Mouse (Mus musculus) cerebellum, postnatal 36 days (tissue): ENCODE data around the gene Foxj3.
"Not testable (repeated sequence)": the region's sequence is repeated elsewhere in the genome, so short reads cannot be mapped to it uniquely, and the experiment has no call there.

Source experiments
- DNase-seq, 2 experiments: peaks; one replicate each; pipeline ENCODE4 v3.0.0; 2021 to 2022; ENCODE audit warnings: mixed read lengths in 2 of 2

Gene Foxj3

DNA sequence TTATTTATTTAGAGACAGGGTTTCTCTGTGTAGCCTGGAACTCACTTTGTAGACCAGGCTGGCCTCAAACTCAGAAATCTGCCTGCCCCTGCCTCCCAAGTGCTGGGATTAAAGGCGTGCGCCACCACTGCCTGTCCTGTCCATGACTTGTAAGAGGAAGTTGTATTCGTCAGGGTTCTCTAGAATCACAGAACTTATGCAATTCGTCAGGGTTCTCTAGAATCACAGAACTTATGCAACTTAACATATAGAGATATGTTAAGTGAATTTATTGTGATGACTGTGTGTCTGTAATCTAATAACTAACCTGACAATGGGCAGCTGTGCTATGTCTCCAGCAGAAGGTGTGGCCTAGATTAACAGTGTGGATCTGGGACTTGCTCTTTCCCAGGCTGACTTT, at the start of gene Foxj3:
Foxj3 (plus strand) TSS at position 390 of the 400 bp plus-strand sequence.
- not testable (repeated sequence) for DNase-seq

DNA sequence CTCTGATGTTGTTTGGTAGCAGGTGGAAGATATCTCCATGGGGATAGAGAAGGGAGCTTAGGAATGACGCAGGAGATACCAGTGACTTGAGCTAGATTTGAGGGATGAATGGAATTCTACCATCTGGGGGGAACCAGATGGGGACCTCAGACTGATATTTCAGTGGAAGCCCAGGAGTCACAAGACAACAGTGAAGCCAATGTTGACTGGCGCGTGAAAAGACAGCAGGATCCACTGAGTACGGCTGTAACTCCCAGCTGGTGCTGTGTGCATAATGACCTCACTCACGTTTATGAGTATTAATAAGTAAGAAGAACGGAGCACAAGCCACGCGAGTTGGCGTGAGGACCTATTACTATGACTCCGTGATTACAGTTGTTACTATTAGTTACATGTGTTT, 47.1 kb upstream of the Foxj3 start:
- no peak for DNase-seq

DNA sequence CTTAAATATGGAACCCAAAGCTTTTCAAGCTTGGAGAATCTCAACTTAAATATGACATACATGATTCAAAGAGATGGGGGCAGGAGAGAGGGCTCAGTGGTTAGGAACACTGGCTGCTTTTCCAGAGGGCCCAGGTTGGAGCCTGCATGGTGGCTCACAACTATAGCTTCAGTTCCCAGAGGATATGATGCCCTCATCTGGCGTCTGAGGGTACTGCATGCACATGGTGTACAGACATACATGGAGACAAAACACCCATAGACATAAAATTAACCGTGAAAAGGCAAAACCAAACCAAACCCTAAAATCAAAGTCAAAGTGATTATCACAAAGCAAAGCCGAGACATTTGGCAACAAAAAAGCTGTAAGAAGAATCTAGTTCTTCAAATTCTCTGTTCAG, 46.0 kb upstream of the Foxj3 start:
- peak; percentile 67 to 68 for DNase-seq

DNA sequence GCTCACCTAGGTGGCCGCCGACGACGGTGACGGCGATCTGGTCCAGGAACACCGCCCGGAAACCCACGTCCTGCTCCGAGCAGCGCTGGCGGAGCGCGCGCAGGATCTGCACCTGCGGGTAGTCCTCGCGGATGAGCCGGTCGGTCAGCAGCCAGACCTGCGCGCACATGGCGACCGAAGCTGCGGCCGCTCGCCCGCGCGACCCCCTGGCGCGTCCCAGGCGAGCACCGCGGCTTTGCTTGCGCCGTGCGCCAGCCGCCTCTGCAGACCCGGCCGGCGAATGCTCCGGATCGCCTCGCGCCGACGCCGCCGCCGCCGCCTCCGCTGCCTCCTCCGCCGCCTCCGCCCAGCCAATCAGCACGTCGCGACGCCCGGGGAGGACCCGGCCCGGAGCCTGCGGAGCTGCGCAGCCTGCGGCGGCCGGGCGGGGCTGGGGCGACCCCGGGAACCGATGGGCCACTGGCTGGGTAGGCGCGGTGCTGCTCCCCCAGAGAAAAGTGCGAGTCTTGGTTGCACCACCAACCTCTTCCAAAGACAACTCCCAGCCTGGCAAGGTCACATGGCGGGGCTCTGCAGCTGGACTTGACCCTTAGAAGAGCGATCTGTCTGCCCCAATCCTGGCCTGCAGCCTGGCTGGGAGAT, 44.4 kb upstream of the Foxj3 start, which contains the start of gene Rimkla:
Rimkla (minus strand) TSS at position 338 of the 642 bp plus-strand sequence.
- peak; percentile 79 to 85 for DNase-seq

DNA sequence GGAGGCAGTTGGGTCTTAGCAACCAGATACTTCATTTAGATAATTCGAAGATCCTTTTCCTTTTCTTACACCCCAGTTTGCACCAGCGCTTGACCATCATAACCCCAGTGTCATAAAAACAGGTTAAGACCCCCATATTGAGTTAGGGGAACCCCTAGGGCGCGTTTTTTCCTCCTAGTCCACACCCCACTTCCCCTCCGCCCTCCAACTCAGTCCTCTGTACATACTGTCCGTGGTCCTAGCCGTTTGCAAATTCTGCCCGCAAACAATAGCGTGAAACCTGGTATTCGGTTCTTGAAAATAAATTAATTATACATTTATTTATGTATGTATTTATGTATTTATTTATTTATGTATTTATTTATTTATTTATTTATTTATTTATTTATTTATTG, 43.9 kb upstream of the Foxj3 start:
- DNase-seq = no peak

DNA sequence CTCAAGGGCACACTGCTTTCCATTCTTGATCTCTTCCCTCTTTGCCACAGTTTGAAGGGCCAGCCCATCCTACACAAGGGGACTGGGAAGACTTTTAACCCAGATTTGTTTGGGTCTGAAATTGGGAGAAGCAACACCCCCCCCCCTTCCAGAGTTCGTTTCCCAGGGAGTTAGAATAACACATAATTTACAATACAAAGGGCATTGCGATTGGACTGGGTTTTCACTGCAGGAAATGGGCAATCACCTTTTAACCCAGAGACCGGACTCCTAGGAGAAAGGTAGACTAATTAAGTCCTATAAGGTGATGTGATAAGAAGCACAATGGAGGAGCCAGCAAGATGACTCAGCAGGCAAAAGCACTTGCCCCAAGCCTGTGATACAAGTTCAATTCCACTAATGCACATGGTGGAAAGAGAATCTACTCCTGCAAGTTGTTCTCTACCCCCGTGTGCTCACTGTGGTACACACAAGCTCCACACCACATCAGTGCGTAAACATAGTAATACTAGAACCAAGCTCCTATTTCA, 38.4 kb upstream of the Foxj3 start:
- DNase-seq = no peak

DNA sequence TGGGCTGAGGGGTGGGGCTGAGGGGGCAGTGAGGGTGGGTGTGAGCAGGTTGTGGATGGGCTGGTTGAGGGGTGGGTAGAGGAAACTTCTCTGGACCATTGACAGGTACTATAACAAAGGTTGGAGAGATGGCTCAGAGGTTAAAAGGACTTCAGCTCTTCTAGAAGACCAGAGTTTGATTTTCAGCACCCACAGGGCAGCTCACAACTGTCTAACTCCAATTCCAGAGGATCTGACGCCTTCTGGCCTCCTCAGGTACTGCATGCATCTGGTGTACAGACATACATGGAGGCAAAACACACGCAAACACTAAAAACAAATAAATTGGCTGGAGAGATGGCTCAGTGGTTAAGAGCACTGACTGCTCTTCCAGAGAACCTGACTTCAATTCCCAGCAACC, 25.2 kb upstream of the Foxj3 start:
- no peak for DNase-seq

DNA sequence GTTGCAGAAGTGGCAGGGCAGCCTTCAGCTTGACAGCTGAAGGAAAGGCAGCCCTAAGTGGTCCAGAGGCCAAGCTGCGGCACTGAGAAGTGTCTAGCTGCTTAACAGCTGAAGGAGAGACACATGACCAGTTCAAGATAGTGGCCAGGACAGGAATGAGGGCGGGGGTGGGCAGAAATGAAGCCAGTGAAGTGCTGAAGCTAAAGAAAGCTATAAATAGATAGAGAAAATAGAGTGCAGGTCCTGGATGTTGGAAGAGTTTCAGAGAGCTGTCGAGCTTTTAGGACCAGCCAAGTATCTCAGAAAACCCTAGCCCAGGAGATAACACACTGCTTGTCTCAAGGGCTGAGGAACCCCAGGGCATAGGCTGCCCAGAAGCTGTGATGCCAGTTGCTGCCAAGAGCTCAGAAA, 24.1 kb upstream of the Foxj3 start:
- DNase-seq = no peak

DNA sequence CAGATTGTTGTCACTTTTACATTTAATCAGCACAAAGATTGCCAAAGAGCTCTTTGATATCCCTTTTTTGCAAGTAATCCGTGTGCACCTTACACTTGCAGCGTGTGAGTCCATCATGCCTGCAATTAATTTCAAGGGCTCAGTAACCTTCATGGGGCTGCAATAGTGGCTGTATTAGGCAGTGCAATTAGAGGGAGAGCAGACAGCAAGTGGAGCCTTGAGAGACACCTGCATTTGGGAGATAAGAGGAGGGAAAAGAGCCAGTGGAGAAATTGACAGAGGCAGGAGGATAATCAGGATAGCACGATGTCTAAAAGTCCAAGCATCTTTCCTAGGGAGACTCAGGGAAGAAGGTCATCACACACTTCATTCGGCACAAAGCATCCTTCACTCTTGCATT, 13.2 kb upstream of the Foxj3 start:
- DNase-seq = no peak

DNA sequence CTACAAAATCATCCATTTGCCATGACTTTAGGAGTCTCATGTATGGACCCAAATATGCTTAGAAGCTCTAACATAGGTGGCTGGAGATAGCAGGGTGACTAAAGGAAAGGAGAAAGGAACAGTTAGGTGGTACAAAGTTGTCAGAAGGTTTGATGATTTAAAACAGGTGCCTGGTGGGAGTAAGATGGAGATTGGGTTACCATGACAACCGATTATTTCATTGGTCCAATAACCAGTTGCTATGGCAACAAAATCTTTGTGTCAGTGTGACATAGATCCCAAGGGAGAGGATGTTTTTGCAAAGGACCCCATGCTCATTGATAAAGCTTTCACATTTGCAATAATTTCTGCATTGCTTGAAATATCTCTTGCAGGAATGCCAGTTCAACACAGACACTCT, 12.8 kb upstream of the Foxj3 start:
- DNase-seq = no peak

DNA sequence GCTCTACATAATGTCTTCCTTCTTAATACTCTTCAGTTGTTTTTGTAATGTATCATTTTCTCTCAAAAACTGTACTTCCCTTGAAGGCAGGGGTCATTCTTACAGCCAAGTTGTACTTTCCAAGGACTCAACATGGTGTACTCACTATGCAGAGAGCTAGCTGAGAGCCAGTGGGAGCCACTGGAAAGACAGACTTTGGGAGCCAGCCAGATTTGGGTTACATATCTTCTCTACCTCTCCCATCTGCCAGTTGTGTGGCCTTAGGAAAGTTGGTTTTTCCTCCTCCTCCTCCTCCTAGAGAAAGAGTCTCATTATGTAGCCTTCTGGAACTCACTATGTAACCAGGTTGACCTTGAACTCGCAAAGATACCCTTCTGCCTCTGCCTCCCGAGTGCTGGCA, 12.3 kb upstream of the Foxj3 start:
- no peak for DNase-seq

DNA sequence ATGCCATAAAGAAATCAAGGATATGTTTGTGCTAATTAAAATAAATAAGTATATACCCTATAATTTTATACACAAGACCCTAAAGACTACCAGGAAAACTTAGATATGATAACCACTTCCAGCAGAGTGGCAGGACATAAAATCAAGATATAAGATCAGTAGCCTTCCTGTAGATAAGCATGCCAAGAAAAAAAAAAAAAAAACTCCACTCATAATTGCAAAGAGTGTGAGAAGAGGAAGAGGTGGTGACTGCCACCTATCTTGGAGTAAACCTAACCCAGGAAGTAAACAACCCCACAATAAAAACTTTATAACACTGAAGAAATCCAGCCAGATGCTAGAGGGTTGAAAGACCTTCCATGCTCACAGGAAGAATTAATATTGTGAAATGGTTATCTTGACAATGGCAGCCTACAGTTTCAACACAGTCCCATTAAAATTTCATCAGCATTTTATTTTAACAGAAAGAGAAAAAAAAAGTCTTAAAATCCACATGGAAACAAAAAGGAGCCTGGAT, 10.4 kb upstream of the Foxj3 start:
- DNase-seq = no peak

DNA sequence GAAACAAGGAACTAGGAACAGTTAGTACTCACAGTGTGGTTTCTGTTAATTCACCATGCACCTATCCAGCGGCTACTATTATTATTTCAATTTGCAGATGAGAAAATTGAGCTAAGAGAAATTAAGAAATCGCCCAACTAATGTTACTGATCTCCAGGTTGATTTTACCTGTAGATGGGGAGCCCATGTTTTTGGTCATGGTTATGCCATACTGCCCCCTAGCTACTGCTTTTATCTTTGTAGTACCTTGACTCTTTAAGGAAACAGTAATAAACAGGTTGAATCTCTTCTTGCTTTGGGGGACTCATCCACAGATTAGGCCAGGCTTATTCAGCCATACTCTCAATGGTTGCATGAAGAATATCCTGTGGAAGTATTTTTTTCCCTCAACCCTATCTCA, 5.0 kb upstream of the Foxj3 start:
- peak in 1 of 2 experiments; percentile 32 for DNase-seq

DNA sequence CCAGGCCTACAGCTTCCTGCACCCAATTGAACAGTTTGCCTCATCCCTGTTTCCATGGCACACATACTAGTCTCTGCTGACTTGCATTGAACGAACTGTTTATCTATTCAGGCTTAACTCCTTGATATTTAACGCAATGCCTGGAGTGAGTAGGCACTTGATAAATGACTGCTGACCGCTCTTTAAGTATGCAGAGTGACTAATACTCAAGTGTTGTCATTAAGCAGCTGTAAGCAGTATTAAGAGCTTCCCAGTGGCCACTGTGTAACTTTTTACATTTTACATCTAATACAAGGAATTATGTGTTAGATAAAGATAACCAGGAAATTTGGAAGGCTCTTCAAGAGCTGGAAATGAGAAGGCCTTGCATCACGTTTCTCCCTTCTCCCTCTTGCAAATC, 1.7 kb upstream of the Foxj3 start:
- no peak for DNase-seq

DNA sequence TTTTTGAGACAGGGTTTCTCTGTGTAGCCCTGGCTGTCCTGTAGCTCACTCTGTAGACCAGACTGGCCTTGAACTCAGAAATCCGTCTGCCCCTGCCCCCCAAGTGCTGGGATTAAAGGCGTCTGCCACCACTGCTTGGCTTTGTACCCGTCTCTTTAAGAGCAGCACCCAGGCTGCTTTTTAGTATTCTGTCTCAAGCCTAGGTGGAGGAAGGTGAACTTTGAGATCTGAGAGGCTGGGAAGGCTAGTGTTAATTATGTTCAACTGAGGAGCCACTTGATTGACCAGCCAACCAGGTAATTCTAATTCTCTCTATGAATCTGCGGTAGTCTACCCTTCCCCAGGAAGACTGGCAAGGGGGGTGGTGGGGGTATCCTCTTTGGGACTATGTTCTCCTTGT, 632 bp downstream of the Foxj3 start:
- DNase-seq = no peak

DNA sequence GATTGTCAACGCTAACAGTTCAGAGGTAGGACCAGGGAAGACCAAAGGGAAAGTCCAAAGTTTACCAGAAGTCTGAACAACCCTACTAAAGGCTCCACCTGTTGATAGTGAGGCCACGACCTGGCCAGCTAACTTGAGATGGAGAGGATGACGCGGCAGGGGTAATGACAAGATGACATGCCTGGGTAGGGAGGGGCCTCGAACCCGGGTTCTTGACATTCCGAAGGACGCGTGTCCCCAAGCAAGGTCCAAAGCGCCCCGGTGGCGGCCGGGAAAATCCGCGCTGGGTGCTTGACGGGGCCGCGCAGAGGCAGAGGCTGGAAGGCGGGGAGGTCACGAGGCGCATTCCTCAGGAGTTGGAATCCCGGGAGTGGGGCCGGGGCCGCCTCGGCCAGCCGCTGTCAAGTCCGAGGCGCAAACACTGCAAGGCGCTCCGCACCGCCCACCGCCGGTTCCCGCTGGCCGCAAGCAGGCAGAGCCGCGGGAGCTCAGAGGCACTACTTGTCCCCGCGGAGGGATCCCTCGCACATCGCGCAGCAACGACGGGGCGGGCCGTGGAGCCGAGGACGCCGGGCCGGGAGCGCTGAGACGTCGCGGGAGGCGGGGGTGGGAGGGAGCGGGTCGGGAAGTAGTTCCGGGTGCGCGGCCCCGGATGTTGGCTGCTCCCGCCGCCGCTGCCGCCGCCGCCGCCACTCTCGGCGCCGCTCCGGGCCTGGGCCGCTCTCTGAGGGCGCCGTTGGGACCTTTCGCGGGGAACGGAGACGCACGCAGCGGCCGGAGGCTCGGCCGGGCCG, 2.4 kb downstream of the Foxj3 start, which contains the start of gene Frg2f1:
Frg2f1 (minus strand) TSS at position 499 of the 794 bp plus-strand sequence.
- DNase-seq = peak; percentile 93 to 95

DNA sequence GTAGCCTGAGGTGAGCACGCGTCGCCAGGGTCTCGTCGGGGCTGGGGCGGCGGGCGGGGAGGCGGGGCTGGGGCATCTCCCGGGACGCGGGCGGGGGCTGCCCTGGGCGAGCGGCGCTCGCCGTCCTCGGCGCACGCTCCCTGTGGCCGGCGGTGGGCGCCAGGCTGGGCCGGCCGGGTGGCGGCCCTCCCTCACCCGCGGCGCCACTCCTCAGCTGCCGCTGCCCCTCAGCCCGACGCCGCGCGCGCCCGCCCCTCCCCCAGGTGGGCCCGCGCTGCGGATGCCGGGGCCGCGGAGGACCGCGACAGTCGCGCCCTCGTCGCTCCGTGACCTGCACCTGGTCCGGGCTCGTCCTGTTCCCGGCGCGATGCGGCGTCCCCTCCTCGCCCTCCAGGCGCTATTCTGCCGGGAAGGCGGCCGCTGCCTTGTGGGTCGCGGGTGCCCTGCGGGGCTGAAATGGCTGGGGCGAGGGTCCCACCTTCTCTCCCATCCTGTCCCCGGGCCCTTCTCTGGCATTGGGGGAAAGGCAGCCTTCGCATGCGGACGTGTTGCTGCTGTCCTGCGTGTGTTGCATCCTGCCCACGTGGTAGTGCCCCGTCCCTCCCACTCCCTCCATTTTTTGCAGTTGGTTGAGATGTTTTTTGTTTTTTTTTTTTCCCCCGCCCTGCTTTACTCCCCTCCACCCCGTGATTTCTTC, 3.2 kb downstream of the Foxj3 start:
- DNase-seq = peak in 1 of 2 experiments; percentile 48

DNA sequence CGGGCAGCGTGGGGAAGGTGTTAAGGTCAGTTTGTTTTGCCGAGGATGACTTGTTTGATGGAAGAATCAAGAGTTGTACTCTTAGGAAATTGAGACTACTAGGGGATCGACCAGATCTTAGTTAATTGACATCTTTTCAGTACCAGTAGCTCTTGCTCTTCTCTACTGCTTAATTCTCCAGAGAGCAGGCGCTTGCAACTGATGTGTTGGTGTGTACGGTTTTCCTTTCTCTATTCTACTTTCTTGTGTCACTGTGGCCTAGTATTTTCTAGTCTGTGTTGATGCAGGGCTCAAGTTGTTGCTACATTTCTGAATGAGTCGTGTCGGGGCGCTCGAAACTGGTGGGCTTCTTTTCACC, 3.7 kb downstream of the Foxj3 start:
- DNase-seq = no peak

DNA sequence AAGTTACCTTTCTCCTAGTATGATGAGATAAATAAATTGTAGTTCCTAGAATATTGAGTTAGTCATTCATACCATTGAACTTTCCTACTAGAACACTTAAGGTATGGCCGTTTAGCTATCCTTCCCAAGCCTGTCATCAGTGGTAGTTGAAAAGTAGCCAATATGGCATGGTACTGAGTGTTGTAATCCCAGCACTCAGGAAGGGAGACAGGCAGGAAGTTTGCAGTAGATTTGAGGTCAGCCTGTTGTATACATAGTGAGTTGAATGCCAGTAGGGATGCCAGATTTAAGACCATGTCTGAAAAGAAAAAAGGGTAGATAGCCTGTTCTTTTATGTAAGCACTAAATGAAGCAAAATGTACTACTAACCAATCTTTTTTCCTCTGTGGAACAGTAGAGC, 14.1 kb downstream of the Foxj3 start:
- DNase-seq = no peak

DNA sequence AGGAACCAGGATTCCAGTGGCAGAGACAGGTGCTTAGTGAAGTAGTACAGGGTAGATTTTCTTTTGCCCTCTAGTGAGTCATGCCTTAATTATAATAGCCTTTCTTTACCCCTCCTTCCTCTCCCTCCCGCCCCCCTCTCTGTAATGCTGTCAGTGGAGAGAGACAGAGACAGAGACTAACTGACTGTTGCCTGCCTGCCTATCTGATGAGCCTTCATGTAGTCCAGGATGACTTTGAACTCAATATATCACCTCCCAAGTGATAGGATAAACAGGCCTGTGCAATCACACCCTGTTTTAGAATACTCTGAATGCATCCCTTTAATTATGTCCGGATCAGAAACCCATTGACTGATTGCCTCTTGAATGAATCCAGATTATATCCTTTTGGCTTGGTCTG, 18.7 kb downstream of the Foxj3 start:
- no peak for DNase-seq

DNA sequence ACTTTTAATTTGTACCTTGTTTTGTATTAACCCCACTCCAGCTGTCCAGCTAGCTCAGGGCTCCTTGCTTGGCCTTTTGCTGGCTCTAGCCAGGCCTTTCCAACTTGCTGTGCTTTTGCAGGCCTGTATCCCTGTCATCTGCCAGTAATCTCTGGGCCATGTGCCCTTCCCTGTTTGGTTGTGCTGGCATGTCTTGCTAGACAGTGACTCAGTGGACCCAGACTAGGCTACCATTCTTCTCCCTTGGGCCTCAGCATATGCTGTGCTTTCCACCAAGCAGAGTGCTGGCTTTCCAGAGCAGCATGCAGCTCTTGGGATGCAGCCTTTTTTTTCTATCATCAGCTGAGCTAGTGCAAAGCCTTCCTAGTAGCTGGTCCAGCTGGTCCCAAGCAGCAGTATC, 26.3 kb downstream of the Foxj3 start:
- DNase-seq = peak; percentile 9 to 19

DNA sequence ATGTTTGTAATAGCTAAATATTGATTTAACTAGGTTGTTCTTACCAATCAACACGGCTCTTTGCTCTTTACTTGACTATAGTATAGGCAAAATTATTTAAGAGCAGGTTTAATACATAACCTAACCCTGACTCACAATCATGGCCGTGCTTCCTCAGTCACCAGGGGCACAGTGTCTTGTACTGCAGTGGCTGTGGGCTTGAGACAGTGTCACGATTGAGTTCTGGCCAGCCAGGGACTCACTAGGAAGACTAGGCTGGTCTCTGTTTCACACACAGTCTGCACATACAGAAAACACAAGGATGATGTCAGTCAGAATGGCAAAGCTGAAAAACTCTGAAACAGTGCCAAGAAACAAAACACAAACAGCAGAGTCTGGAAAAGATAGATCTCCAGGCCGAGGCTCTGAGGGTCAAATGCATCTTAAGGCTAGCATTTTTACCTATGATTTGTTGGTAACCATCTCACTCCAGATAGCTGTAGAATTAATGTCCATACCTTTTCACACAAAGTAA, 29.6 kb downstream of the Foxj3 start:
- no peak for DNase-seq

DNA sequence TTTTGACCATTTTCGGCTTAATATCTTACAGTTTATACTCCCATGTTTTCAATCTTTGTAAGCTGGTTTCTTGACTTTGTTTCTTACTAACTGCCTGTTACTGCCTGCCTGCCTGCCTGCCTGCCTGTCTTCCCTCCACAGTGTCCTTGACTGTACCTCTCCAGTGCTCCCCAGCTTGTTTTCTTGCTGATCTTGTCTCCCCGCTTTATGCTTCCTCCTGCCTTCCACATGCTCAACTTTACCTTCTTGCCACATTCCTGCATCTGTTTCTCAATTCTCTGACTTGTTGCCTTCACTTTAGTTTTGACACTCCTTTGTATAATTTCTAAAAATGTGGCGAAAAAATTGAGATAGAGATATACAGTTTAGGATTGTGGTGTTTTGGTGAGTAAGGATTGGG, 35.9 kb downstream of the Foxj3 start:
- no peak for DNase-seq
